Mouse (Mus musculus): ENCODE results near the gene Mup20. TPM values are rescaled to one million over a fixed set of nuclear protein-coding genes. Genes with fewer than 3 reads are reported as not detected.
"Not testable (repeated sequence)": the region's sequence is repeated elsewhere in the genome, so short reads cannot be mapped to it uniquely, and the experiment has no call there.

Mup20 gene
- polyA plus RNA-seq, 1 experiment from 2014 or later, result not detected

DNA sequence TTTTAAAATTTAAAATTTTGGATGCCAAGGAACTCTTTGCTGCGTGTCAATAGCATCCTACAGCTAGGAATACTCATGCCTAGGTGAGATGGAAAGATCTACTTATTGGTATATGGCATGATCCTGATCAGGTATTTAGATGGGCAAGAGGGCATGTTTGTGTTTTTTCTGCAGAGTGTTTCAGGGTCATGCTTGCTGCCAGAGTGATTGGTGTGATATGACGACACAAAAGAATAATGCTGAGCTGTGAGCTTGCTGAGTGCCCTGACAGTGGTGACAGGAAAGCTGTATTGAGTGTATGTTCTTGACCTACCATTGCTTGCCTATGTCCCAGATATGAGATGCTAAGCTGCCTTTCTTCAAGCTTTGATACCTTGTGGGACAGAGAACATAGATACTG is 30.8 kb downstream of the Mup20 start:
- WGBS, result 78% methylated on average over 2 of the region's 2 CpGs
- DNase-seq (ENCODE audit: low spot score) (no peak), ATAC-seq (ENCODE audit: low FRiP score) (no peak)
- H3K9me3 ChIP-seq (ENCODE audit: control insufficient read depth, low read length), result no peaks in the 10 kb centered on the region
- H3K4me3 ChIP-seq (replicated peaks; ENCODE audit: low read length), result no peak overlapping the region
- H3K27ac ChIP-seq, result no peak overlapping the region
- no peak overlapping the region for H3K9ac ChIP-seq
- H3K4me2 ChIP-seq (replicated peaks), result no peak overlapping the region
- no peaks in the 10 kb centered on the region for H3K36me3 ChIP-seq (replicated peaks; ENCODE audit: control insufficient read depth, insufficient read depth)
- H3K4me1 ChIP-seq (replicated peaks; ENCODE audit: control insufficient read depth, insufficient read depth, low read length), result no peaks in the 10 kb centered on the region
- H3K27me3 ChIP-seq (ENCODE audit: control insufficient read depth, insufficient read depth, low read length), result no peaks in the 10 kb centered on the region

DNA sequence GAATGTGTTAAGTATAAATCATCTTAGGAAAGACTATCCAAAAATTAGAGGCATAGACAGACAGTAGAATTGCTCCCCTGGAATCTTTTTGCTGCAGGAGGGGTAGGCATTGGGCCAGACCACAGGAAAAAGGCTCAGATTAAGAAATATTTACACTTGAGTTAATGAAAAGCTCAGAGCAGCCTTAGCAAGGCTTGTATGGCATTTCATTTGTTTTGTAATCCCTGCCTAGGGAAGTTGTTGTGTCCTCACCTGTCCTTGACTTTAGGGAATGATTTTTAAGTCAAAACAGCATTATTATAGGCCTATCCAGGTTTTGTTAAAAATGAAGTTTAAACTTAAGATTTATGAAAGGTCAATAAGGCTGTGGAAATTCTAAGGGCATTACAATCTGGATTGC is 33.4 kb downstream of the Mup20 start:
- H3K4me2 ChIP-seq (replicated peaks); H3K36me3 ChIP-seq (replicated peaks; ENCODE audit: control insufficient read depth, insufficient read depth); H3K27me3 ChIP-seq (ENCODE audit: control insufficient read depth, insufficient read depth, low read length): not testable (repeated sequence)

More for the DNA sequence above, 33.4 kb downstream of the Mup20 start:
- not testable (repeated sequence) for ATAC-seq (ENCODE audit: low FRiP score); DNase-seq (ENCODE audit: low spot score); H3K4me1 ChIP-seq (replicated peaks; ENCODE audit: control insufficient read depth, insufficient read depth, low read length); H3K9me3 ChIP-seq (ENCODE audit: control insufficient read depth, low read length); H3K9ac ChIP-seq; H3K27ac ChIP-seq; H3K4me3 ChIP-seq (replicated peaks; ENCODE audit: low read length)

Other genes starting within 250 kb of the Mup20 start
- gene Mup5, start 218.9 kb downstream of the Mup20 start, polyA plus RNA-seq (2014; fragmentation: Nextera tagmentation; extraction: Ambion mirVana), result not detected in 2 replicates
- gene Mup3, start 33.2 kb upstream of the Mup20 start, polyA plus RNA-seq (2014; fragmentation: Nextera tagmentation; extraction: Ambion mirVana), result not detected in 2 replicates
- not detected in 2 replicates for gene Mup21, start 96.7 kb upstream of the Mup20 start, polyA plus RNA-seq (2014; fragmentation: Nextera tagmentation; extraction: Ambion mirVana)
- gene Zfp37, start 176.9 kb upstream of the Mup20 start, polyA plus RNA-seq (2014; fragmentation: Nextera tagmentation; extraction: Ambion mirVana), result 32.7 and 33.3 TPM in 2 replicates
- 12.6 and 14.4 TPM in 2 replicates for gene Slc31a2, start 208.4 kb upstream of the Mup20 start, polyA plus RNA-seq (2014; fragmentation: Nextera tagmentation; extraction: Ambion mirVana)